Mouse (Mus musculus) thymus, adult 2 months (tissue): ENCODE results near the gene A030005K14Rik.

Experiments
- CTCF ChIP-seq: fragments of 200-500 bp; IDR thresholded peaks from 2 replicates; pipeline ENCODE4 v1.5.1; 2012; ENCODE audit warnings: mild to moderate bottlenecking, control low read depth, low read length, moderate library complexity, borderline replicate concordance; ENCODE audit not compliant: control insufficient read depth, poor library complexity, insufficient read depth; ENCODE audit errors: extremely low read depth
- POLR2A ChIP-seq: fragments of 200-500 bp; IDR thresholded peaks from 2 replicates; pipeline ENCODE4 v1.6.1; 2012; ENCODE audit warnings: mild to moderate bottlenecking, low read length, control low read depth, moderate library complexity; ENCODE audit not compliant: control insufficient read depth, poor library complexity, insufficient read depth; ENCODE audit errors: extremely low read depth

- no peak for TF ChIP-seq CTCF
- no peak for TF ChIP-seq POLR2A
Measured at GRCm38 (mm10) chr1:83044882-83045427, 14.2 kb downstream of the A030005K14Rik start, which contains the start of gene Gm47969.
